Mouse (Mus musculus): Measurements from ENCODE around the gene Pou6f1. TPM values are rescaled to one million over a fixed set of nuclear protein-coding genes. Genes with fewer than 3 reads are reported as not detected.

Gene Pou6f1
- polyA plus RNA-seq, 1 experiment from 2014 or later: 29.0 TPM

GRCm38 (mm10) chr15:100592817-100593216, 7.0 kb downstream of the Pou6f1 start:
- no peak overlapping the region for H3K4me3 ChIP-seq
- no peaks in the 10 kb centered on the region for H3K9me3 ChIP-seq
- H3K36me3 ChIP-seq: peaks cover 18% of the 10 kb centered on the region; the same call in 1 of the 2 replicates
- 84% methylated on average over 6 of the region's 6 CpGs for WGBS
- H3K9ac ChIP-seq: no peak overlapping the region
- H3K27ac ChIP-seq: no peak overlapping the region
- no peak for ATAC-seq (ENCODE audit: low FRiP score, low read depth)
- H3K4me1 ChIP-seq: no peaks in the 10 kb centered on the region
- H3K27me3 ChIP-seq (replicated peaks): no peaks in the 10 kb centered on the region
- H3K4me2 ChIP-seq (replicated peaks): no peak overlapping the region

GRCm38 (mm10) chr15:100590436-100590835, 9.3 kb downstream of the Pou6f1 start:
- peaks cover 40% of the 10 kb centered on the region for H3K36me3 ChIP-seq
- WGBS: 80% methylated on average over 8 of the region's 8 CpGs
- ATAC-seq (ENCODE audit: low FRiP score, low read depth): no peak

GRCm38 (mm10) chr15:100588297-100588696, 11.5 kb downstream of the Pou6f1 start:
- ATAC-seq (ENCODE audit: low FRiP score, low read depth): no peak
- 86% methylated on average over 6 of the region's 6 CpGs for WGBS
- no peak overlapping the region for H3K27ac ChIP-seq
- H3K9me3 ChIP-seq: no peaks in the 10 kb centered on the region
- no peaks in the 10 kb centered on the region for H3K27me3 ChIP-seq (replicated peaks)
- no peak overlapping the region for H3K4me3 ChIP-seq
- peaks cover 51% of the 10 kb centered on the region for H3K36me3 ChIP-seq
- H3K9ac ChIP-seq: no peak overlapping the region
- no peak overlapping the region for H3K4me2 ChIP-seq (replicated peaks)
- no peaks in the 10 kb centered on the region for H3K4me1 ChIP-seq

More at GRCm38 (mm10) chr15:100590436-100590835, 9.3 kb downstream of the Pou6f1 start:
- Histone ChIP-seq H3K9ac (no peak overlapping the region), H3K27me3 (replicated peaks) (no peaks in the 10 kb centered on the region), H3K4me1 (no peaks in the 10 kb centered on the region), H3K9me3 (no peaks in the 10 kb centered on the region), H3K27ac (no peak overlapping the region), H3K4me3 (no peak overlapping the region), H3K4me2 (replicated peaks) (no peak overlapping the region)

GRCm38 (mm10) chr15:100587166-100587565, 12.6 kb downstream of the Pou6f1 start:
- Histone ChIP-seq H3K4me2 (replicated peaks) (no peak overlapping the region), H3K36me3 (peaks cover 61% of the 10 kb centered on the region), H3K9ac (no peak overlapping the region), H3K27ac (no peak overlapping the region), H3K27me3 (replicated peaks) (no peaks in the 10 kb centered on the region), H3K4me3 (no peak overlapping the region), H3K4me1 (no peaks in the 10 kb centered on the region), H3K9me3 (no peaks in the 10 kb centered on the region)
- 72% methylated on average over 4 of the region's 4 CpGs for WGBS
- no peak for ATAC-seq (ENCODE audit: low FRiP score, low read depth)

GRCm38 (mm10) chr15:100585931-100586330, 13.9 kb downstream of the Pou6f1 start:
- Histone ChIP-seq H3K9ac (no peak overlapping the region), H3K27me3 (replicated peaks) (no peaks in the 10 kb centered on the region), H3K9me3 (no peaks in the 10 kb centered on the region), H3K4me1 (no peaks in the 10 kb centered on the region), H3K27ac (no peak overlapping the region), H3K36me3 (peaks cover 59% of the 10 kb centered on the region), H3K4me3 (no peak overlapping the region), H3K4me2 (replicated peaks) (no peak overlapping the region)
- no peak for ATAC-seq (ENCODE audit: low FRiP score, low read depth)
- WGBS: 94% methylated on average over 16 of the region's 16 CpGs

- Histone ChIP-seq H3K36me3 (peaks cover 50% of the 10 kb centered on the region), H3K4me3 (no peak overlapping the region), H3K4me2 (replicated peaks) (no peak overlapping the region), H3K27ac (no peak overlapping the region), H3K4me1 (no peaks in the 10 kb centered on the region), H3K9me3 (no peaks in the 10 kb centered on the region), H3K27me3 (replicated peaks) (no peaks in the 10 kb centered on the region), H3K9ac (no peak overlapping the region)
- WGBS: 88% methylated on average over 10 of the region's 10 CpGs
- no peak for ATAC-seq (ENCODE audit: low FRiP score, low read depth)
Measured at GRCm38 (mm10) chr15:100580108-100580507, 19.7 kb downstream of the Pou6f1 start.

GRCm38 (mm10) chr15:100577972-100578371, 21.8 kb downstream of the Pou6f1 start:
- Histone ChIP-seq H3K9ac (no peak overlapping the region; the same call in 1 of the 2 replicates), H3K36me3 (peaks cover 39% of the 10 kb centered on the region), H3K9me3 (no peaks in the 10 kb centered on the region), H3K27me3 (replicated peaks) (no peaks in the 10 kb centered on the region), H3K4me2 (replicated peaks) (no peak overlapping the region), H3K4me1 (no peaks in the 10 kb centered on the region), H3K27ac (no peak overlapping the region), H3K4me3 (no peak overlapping the region)
- WGBS: 85% methylated on average over 16 of the region's 16 CpGs
- ATAC-seq (ENCODE audit: low FRiP score, low read depth): no peak

- peaks cover 32% of the 10 kb centered on the region for H3K36me3 ChIP-seq
- H3K4me3 ChIP-seq: no peak overlapping the region
- H3K27ac ChIP-seq: no peak overlapping the region
- ATAC-seq (ENCODE audit: low FRiP score, low read depth): no peak
- H3K9ac ChIP-seq: no peak overlapping the region
- H3K4me1 ChIP-seq: no peaks in the 10 kb centered on the region
- no peaks in the 10 kb centered on the region for H3K27me3 ChIP-seq (replicated peaks)
- WGBS: 87% methylated on average over 6 of the region's 6 CpGs
- H3K4me2 ChIP-seq (replicated peaks): no peak overlapping the region
- no peaks in the 10 kb centered on the region for H3K9me3 ChIP-seq
Measured at GRCm38 (mm10) chr15:100576810-100577209, 23.0 kb downstream of the Pou6f1 start.

- Histone ChIP-seq H3K9ac (no peak overlapping the region), H3K4me3 (no peak overlapping the region), H3K27ac (no peak overlapping the region), H3K4me1 (no peaks in the 10 kb centered on the region), H3K27me3 (replicated peaks) (no peaks in the 10 kb centered on the region), H3K9me3 (no peaks in the 10 kb centered on the region), H3K36me3 (peaks cover 32% of the 10 kb centered on the region), H3K4me2 (replicated peaks) (no peak overlapping the region)
- no peak for ATAC-seq (ENCODE audit: low FRiP score, low read depth)
- 90% methylated on average over 6 of the region's 6 CpGs for WGBS
Measured at GRCm38 (mm10) chr15:100576392-100576791, 23.4 kb downstream of the Pou6f1 start.

- ATAC-seq (ENCODE audit: low FRiP score, low read depth): no peak
- H3K36me3 ChIP-seq: peaks cover 25% of the 10 kb centered on the region
- no peak overlapping the region for H3K4me2 ChIP-seq (replicated peaks)
- H3K4me1 ChIP-seq: no peaks in the 10 kb centered on the region
- no peaks in the 10 kb centered on the region for H3K9me3 ChIP-seq
- no peak overlapping the region for H3K4me3 ChIP-seq
- H3K27me3 ChIP-seq (replicated peaks): no peaks in the 10 kb centered on the region
- no peak overlapping the region for H3K27ac ChIP-seq
- 88% methylated on average over 12 of the region's 12 CpGs for WGBS
- no peak overlapping the region for H3K9ac ChIP-seq
Measured at GRCm38 (mm10) chr15:100575366-100575765, 24.4 kb downstream of the Pou6f1 start.

GRCm38 (mm10) chr15:100574378-100574777, 25.4 kb downstream of the Pou6f1 start:
- Histone ChIP-seq H3K9me3 (no peaks in the 10 kb centered on the region), H3K27me3 (replicated peaks) (no peaks in the 10 kb centered on the region), H3K4me1 (no peaks in the 10 kb centered on the region), H3K4me3 (no peak overlapping the region), H3K27ac (no peak overlapping the region), H3K9ac (no peak overlapping the region), H3K36me3 (peaks cover 15% of the 10 kb centered on the region), H3K4me2 (replicated peaks) (no peak overlapping the region)
- 81% methylated on average over 2 of the region's 2 CpGs for WGBS
- ATAC-seq (ENCODE audit: low FRiP score, low read depth): no peak

- no peak overlapping the region for H3K27ac ChIP-seq
- H3K27me3 ChIP-seq (replicated peaks): no peaks in the 10 kb centered on the region
- 70% methylated on average over 6 of the region's 6 CpGs for WGBS
- ATAC-seq (ENCODE audit: low FRiP score, low read depth): no peak
- H3K9ac ChIP-seq: no peak overlapping the region
- no peak overlapping the region for H3K4me2 ChIP-seq (replicated peaks)
- H3K4me3 ChIP-seq: no peak overlapping the region
- H3K9me3 ChIP-seq: no peaks in the 10 kb centered on the region
- H3K4me1 ChIP-seq: no peaks in the 10 kb centered on the region
- H3K36me3 ChIP-seq: peaks cover 12% of the 10 kb centered on the region
Measured at GRCm38 (mm10) chr15:100573946-100574345, 25.8 kb downstream of the Pou6f1 start.

GRCm38 (mm10) chr15:100569239-100569638, 30.5 kb downstream of the Pou6f1 start:
- Histone ChIP-seq H3K9me3 (no peaks in the 10 kb centered on the region), H3K4me3 (no peak overlapping the region), H3K4me1 (no peaks in the 10 kb centered on the region), H3K36me3 (no peaks in the 10 kb centered on the region), H3K9ac (no peak overlapping the region), H3K27me3 (replicated peaks) (no peaks in the 10 kb centered on the region), H3K27ac (no peak overlapping the region), H3K4me2 (replicated peaks) (no peak overlapping the region)
- 66% methylated on average over 3 of the region's 3 CpGs for WGBS
- no peak for ATAC-seq (ENCODE audit: low FRiP score, low read depth)
